Mouse (Mus musculus) naive thymus-derived CD4-positive, alpha-beta T cell, adult 2 months (primary cell): Measurements from ENCODE around the gene Atp6v1fnb.

Source experiments
- DNase-seq: peaks from one replicate; pipeline ENCODE4 v3.0.0-alpha.2; 2011; ENCODE audit warnings: low read depth

The Atp6v1fnb gene

DNA sequence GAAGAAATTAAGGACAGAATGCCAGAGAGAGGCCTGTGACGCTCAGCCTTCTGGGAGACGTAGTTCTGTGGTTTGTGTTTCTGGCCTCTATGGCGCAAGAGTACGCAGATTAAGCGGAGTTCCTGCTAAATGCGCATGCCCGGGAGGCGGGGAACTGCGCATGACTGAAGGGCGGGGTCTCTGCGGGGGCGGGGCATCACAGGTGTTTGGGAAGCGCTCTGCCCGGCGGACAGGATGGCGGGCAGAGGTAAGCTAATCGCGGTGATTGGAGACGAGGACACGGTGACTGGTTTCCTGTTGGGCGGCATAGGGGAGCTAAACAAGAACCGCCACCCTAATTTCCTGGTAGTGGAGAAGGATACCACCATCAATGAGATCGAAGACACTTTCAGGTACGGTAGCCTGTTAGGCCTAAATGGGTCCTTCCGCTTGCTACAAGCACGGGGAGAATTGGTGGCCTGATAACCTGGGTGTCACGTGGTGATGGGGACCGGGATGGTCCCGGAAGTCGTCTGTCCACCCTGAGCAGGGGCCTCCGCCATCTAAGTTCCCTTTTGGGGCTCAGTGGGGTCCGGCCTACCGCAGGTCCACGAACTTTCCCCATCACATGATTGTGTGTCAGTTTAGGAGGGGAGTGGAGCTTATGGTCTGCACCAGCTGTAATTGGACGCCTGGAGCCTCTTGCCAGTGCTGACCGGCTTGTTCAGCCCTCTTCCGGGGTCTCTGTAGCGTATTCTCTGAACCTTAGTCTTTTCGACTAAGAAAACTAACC, 3.5 kb upstream of the Atp6v1fnb start, which contains the start of gene Atp6v1f:
Gene Atp6v1f (plus strand): TSS at position 136 of the 772 bp plus-strand sequence.
- peak; percentile 97 for DNase-seq

DNA sequence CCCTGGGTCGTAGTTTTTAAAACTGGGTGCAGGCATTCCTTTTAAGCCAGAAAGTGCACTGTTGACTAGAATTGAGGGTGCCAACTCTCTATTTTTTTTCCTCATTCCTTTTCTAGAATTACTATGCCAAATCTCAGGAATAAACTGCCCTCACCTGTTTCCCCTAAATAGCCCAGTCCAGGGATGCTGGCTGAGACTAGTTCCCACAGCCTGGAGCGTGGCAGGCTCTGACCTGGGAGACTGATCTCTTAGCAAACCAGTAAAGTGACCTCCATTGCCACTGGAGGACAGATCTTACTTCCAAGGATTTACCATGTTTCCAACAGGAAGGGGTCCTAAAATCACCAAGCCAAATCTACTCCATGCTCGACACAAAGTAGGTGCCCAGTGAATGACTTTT, 2.4 kb upstream of the Atp6v1fnb start:
- DNase-seq: no peak

- peak; percentile 81 for DNase-seq
Observed at GRCm38 (mm10) chr6:29473941-29474691, 2.9 kb downstream of the Atp6v1fnb start.

DNA sequence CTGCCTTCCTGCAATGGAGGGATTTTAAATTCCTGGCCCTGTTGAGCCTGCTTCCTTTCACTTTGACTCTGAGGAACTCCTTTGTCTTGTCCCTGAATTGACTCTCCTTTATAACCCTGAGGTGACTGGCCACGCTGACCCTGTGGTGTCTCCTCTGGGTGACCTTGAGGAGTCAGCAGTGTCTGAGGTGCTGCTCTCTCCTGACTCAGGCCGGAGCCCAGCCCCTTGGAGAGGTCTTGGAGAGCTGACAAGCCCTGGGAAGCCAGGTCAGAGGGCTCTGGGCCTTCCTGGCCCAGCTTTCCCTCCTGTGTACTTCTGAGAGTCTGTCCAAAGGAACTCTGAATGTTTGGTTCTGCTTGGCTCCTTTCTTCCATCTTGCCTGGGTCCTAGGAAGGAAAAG, 3.5 kb downstream of the Atp6v1fnb start:
- DNase-seq: peak; percentile 8

- DNase-seq: no peak
Observed at GRCm38 (mm10) chr6:29482691-29483090, 11.5 kb downstream of the Atp6v1fnb start.

DNA sequence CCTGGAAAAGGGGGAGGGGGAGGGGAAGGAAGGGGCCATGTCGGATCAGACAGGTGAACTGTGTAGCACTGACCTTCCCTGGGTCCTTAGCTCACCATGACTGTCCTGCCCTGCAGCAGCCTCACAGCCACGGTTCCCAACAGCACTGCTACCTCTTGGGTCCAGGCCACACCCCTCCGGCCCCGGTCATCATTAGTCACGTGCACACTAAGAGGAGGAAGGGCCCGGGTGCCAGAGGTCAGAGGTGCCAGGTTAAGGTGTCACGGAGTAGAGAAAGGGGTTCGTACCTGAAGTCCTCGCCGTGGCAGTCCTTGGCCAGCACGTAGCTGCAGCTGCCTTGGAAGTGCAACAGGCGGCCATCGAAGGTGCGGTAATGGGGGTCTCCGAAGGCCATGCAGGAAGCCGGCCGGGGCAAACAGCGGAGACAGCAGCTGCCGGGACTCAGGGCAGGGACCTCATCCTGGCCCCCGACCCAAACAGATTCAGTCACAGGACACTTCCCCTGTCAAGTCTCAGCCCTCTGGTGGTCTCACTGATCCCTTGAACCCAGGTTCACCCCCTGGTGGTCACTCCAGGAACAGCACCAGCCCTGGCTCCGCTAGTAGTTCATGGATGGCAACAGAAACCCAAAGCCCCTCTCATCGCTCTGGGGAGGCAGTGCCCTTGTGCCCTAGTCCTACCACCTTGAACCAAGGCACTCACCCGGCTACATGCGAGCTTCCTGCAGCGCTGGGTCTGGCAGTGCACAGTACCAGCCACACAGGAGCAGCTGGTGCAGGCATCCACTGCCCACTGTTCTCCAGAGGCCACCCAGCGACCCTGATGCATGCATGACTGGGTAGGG, 13.7 kb downstream of the Atp6v1fnb start:
- peak; percentile 54 for DNase-seq

DNA sequence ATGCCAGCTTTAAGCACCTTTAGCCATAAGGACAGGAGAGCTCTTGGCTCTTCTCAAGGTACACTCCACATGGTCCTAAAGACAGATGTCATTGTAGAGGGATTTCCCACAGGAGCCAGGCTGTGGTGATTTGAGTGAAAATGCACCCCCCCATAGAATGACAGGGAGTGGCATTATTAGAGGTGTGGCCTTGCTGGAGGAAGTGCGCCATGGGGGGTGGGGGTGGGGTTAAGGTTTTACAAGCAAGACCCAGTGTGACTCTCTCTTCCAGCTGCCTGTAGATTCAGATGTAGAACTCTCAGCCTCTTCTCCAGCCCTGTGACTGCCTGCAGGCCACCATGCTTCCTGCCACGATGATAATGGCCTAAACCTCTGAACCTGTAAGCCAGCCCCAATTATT, 14.7 kb downstream of the Atp6v1fnb start:
- no peak for DNase-seq

GRCm38 (mm10) chr6:29494101-29494500, 22.9 kb downstream of the Atp6v1fnb start:
- no peak for DNase-seq

DNA sequence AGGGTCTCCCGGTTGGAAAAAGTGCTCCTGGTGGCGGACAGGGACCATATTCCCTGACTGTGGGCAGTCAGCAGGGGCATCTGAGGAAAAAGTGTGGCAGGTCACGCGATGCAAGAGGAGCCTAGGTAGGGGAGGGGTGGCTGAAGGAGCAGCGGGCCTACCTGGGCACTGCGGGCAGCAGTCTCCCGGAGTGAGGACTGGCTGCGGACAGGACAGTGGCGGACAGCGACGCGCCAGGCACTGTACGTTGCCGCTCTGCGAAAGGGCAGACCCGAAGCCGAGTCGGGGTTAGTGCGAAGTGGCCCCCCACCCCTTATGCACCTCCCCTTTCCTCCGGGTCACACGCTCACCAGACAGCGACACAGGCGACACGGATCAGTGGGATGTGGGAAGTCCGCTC, 25.0 kb downstream of the Atp6v1fnb start:
- DNase-seq: no peak

DNA sequence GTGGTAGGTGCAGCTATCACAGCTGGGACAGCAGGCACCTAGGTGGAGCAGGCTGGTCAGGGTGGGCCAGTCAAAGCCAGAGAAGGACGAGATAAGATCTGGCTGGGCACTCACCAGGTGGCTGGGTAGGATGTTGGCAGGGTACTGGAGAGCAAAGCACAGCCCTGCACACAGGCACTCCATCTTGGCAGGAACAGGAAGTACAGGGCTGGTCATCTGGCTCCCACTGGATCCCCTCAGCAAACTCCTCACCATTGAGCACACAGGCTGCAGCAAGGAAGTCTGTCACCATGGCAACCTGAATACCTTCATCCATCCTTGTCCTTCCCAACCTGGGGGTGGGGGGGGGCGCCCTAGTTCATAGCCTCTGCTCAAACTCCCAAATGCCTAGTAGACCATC, 26.6 kb downstream of the Atp6v1fnb start:
- no peak for DNase-seq

- DNase-seq: no peak
Observed at GRCm38 (mm10) chr6:29500177-29500576, 28.9 kb downstream of the Atp6v1fnb start.

DNA sequence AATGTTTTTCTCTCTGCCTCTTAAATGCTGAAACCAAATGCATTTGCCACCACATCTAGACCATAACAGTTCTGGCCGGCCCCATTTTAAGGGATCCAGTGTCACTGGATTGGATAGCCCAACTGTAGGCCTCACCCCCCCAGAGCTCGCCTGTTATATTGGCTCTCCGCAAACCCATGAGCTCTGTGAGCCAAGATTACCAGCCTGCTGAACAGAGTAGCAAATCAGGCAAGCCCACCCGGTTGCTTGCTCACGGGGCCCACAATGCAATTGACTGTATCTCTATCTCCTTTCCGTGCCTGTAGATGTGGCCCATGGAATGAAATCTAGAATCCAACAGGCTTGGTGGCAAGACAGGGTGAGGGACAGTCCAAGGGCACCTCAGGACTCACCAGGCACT, 29.6 kb downstream of the Atp6v1fnb start:
- DNase-seq: no peak

GRCm38 (mm10) chr6:29501599-29501998, 30.4 kb downstream of the Atp6v1fnb start:
- DNase-seq: no peak

GRCm38 (mm10) chr6:29505493-29505892, 34.3 kb downstream of the Atp6v1fnb start:
- no peak for DNase-seq

GRCm38 (mm10) chr6:29506834-29507233, 35.6 kb downstream of the Atp6v1fnb start:
- no peak for DNase-seq

- no peak for DNase-seq
Observed at GRCm38 (mm10) chr6:29507447-29508309, 36.4 kb downstream of the Atp6v1fnb start, which contains the start of gene Kcp. Gene Kcp (minus strand): TSS chr6:29507952.

GRCm38 (mm10) chr6:29509086-29509485, 37.8 kb downstream of the Atp6v1fnb start:
- no peak for DNase-seq

DNA sequence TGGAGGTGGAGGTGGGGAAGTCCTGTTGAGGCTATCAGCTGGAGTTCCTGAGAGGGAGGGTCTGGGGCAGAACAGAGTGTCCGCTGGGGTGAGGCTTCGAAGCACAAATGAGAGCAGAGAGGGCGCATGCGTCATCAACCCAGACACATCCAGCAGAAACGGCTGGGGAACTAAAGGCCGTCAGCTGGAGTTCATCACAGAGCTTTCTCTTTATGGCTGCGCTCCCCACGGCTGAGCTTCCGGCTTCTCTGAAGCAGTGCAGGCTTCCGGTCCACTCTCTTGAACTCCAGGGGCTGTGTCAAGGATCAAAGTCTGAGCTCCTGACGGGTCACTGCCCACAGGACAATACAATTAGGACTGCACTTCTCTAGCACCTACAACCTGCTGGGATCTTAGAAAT, 42.0 kb downstream of the Atp6v1fnb start:
- peak; percentile 59 for DNase-seq

DNA sequence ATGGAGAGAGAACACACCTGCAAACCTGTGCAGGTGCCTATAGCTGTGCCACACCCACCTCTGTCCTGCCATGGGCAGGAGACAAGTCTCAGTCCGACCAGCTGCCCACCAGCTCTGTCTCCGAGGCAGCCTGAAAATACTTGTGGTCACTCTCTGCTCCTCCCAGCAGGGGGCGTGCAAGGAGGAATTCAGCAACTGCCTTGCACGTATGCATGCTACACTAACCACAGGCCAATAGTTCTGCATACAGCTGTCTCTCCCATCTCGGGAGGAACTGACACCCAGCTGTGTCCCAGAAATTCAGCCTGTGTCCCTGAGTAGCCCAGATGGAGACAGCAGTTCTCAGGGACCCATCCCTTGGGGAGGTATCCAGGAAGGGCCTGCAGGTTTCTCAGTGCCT, 45.9 kb downstream of the Atp6v1fnb start:
- DNase-seq: peak; percentile 78

DNA sequence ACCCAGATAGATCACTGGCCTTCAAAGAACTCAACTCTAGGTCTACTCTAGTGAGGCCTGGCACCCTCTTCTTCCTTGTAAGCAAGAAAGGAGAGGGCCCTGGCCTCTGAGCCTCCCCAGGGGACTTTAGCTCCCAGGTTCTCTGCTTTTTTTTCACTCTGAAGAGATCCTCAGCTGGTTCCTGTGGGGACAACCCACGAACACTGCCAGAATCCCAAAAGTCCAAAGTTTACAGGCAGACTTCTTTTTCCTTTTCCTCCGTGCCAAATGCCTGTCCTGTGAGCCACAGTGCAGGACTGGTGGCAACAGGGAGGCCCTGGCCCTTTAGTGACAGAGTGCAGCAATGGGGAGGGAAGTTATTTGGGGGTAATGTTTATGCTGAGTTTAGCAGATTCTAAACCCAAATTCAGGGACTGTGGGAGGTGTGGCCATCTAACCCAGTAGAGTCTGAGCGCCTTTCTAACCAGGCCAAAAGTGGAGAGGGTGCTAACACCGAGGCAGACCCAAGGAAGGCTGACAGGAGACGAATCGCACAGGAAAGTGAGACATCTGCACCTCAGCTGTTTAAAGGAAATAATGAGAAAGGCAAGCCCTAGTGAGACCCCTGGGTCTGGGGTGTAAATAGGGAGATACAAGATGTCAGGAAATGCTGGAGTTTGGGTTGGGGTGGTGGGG, 51.5 kb downstream of the Atp6v1fnb start:
- no peak for DNase-seq
